Mouse (Mus musculus): ENCODE measurements around the gene Atp5b. TPM values are rescaled to one million over a fixed set of nuclear protein-coding genes. Genes with fewer than 3 reads are reported as not detected.
"Not testable (repeated sequence)": the region's sequence is repeated elsewhere in the genome, so short reads cannot be mapped to it uniquely, and the experiment has no call there.

The Atp5b gene
- polyA plus RNA-seq, 1 experiment from 2014 or later = 2,316 TPM

DNA sequence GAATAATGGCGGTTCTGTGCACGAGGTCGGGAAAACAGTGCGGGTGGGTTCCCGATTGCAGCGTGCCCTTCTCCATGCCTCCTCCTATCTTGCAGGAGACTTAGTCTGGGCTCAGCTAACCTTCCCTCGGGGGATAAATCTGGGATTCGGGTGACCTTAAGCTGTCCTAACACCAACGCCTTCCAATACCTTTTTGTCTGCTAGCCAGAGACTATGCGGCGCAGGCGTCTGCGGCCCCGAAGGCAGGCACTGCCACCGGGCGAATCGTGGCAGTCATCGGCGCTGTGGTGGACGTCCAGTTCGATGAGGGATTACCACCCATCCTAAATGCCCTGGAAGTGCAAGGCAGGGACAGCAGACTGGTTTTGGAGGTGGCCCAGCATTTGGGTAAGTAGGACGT, 615 bp downstream of the Atp5b start:
- Histone ChIP-seq H3K27ac (ENCODE audit: low read depth, low read length) (peak overlapping the region; percentile 26; the same call in 1 of the 2 replicates), H3K4me3 (ENCODE audit: low read depth, low read length) (peak overlapping the region; percentile 99), H3K36me3 (ENCODE audit: control insufficient read depth, insufficient read depth, low read length) (peaks cover 27% of the 10 kb centered on the region), H3K9me3 (ENCODE audit: control insufficient read depth, low read length) (no peaks in the 10 kb centered on the region), H3K9ac (ENCODE audit: low read length) (peak overlapping the region; percentile 97), H3K4me2 (peak overlapping the region; percentile 96), H3K27me3 (ENCODE audit: control insufficient read depth, insufficient read depth, low read length) (no peaks in the 10 kb centered on the region), H3K4me1 (ENCODE audit: control insufficient read depth, insufficient read depth, low read length) (peaks cover 12% of the 10 kb centered on the region)
- WGBS = under 1% methylated on average over 22 of the region's 22 CpGs
- peak; percentile 1; the same call in 1 of the 2 replicates for ATAC-seq (ENCODE audit: low FRiP score)
- DNase-seq (ENCODE audit: low spot score, missing footprints) = peak; percentile 89

DNA sequence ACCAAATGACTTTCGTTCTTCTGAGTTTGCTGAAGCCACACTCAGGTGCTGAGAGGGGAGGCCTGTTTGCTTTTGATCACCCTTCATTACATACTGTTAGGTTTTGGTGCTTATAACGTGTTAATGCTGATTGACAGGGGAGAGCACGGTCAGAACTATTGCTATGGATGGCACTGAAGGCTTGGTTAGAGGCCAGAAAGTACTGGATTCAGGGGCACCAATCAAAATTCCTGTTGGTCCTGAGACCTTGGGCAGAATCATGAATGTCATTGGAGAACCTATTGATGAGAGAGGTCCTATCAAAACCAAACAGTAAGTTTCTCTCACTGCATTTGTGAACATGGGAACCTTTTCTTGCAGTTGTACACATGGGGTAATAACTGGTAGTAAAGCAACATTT, 1.1 kb downstream of the Atp5b start:
- no peak overlapping the region for H3K27ac ChIP-seq (ENCODE audit: low read depth, low read length)
- no peak for ATAC-seq (ENCODE audit: low FRiP score)
- peaks cover 30% of the 10 kb centered on the region for H3K36me3 ChIP-seq (ENCODE audit: control insufficient read depth, insufficient read depth, low read length)

DNA sequence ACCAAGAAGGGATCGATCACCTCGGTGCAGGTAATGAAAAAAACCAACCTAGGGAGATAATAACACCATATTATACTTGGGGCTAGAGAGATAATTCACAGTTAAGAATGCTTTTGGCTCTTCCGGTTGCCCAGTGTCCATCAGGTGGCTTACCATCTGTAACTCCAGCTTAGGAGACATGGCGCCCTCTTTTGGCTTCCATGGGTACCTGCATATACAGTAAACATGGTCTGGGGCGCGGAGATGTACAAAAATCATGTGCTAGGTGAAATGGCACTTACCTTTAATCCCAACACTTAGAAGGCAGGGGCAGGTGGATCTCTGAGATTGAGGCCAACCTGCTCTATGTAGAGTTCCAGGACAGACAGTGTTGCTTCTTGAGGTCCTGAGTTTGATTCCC, 3.3 kb downstream of the Atp5b start:
- peaks cover 36% of the 10 kb centered on the region for H3K36me3 ChIP-seq (ENCODE audit: control insufficient read depth, insufficient read depth, low read length)
- ATAC-seq (ENCODE audit: low FRiP score) (no peak), DNase-seq (ENCODE audit: low spot score, missing footprints) (no peak)
- H3K27me3 ChIP-seq (ENCODE audit: control insufficient read depth, insufficient read depth, low read length) = no peaks in the 10 kb centered on the region
- H3K9me3 ChIP-seq (ENCODE audit: control insufficient read depth, low read length) = no peaks in the 10 kb centered on the region
- no peak overlapping the region for H3K4me3 ChIP-seq (ENCODE audit: low read depth, low read length)
- H3K9ac ChIP-seq (ENCODE audit: low read length) = no peak overlapping the region
- H3K4me2 ChIP-seq = no peak overlapping the region
- 85% methylated on average over 6 of the region's 6 CpGs for WGBS
- H3K27ac ChIP-seq (ENCODE audit: low read depth, low read length) = no peak overlapping the region
- peaks cover 17% of the 10 kb centered on the region for H3K4me1 ChIP-seq (ENCODE audit: control insufficient read depth, insufficient read depth, low read length)

More for the DNA sequence above, 1.1 kb downstream of the Atp5b start:
- Histone ChIP-seq H3K9me3 (ENCODE audit: control insufficient read depth, low read length) (no peaks in the 10 kb centered on the region), H3K9ac (ENCODE audit: low read length) (peak overlapping the region; percentile 97), H3K4me3 (ENCODE audit: low read depth, low read length) (peak overlapping the region; percentile 99), H3K4me1 (ENCODE audit: control insufficient read depth, insufficient read depth, low read length) (peaks cover 12% of the 10 kb centered on the region), H3K4me2 (peak overlapping the region; percentile 96), H3K27me3 (ENCODE audit: control insufficient read depth, insufficient read depth, low read length) (no peaks in the 10 kb centered on the region)
- WGBS = 8% methylated on average over 3 of the region's 3 CpGs
- DNase-seq (ENCODE audit: low spot score, missing footprints) = no peak

DNA sequence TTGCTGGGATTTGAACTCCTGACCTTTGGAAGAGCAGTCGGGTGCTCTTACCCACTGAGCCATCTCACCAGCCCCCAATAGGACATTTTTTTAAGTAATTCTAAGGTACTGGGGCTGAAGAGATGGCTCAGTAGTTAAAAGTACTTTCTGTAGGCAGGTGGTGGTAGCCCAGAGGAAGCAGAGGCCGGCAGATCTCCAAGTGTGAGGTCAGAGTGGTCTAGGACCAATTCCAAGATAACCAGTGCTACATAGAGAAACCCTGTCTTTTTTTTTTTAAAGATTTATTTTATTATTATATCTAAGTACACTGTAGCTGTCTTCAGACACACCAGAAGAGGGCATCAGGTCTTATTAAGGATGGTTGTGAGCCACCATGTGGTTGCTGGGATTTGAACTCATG, 4.1 kb downstream of the Atp5b start:
- not testable (repeated sequence) for DNase-seq (ENCODE audit: low spot score, missing footprints); H3K27ac ChIP-seq (ENCODE audit: low read depth, low read length); ATAC-seq (ENCODE audit: low FRiP score); H3K4me2 ChIP-seq; H3K27me3 ChIP-seq (ENCODE audit: control insufficient read depth, insufficient read depth, low read length); H3K4me3 ChIP-seq (ENCODE audit: low read depth, low read length); H3K9me3 ChIP-seq (ENCODE audit: control insufficient read depth, low read length); H3K9ac ChIP-seq (ENCODE audit: low read length)
- whole genome bisulfite sequencing = 88% methylated on average over 2 of the region's 2 CpGs
- peaks cover 22% of the 10 kb centered on the region for H3K4me1 ChIP-seq (ENCODE audit: control insufficient read depth, insufficient read depth, low read length)
- H3K36me3 ChIP-seq (ENCODE audit: control insufficient read depth, insufficient read depth, low read length) = peaks cover 36% of the 10 kb centered on the region

DNA sequence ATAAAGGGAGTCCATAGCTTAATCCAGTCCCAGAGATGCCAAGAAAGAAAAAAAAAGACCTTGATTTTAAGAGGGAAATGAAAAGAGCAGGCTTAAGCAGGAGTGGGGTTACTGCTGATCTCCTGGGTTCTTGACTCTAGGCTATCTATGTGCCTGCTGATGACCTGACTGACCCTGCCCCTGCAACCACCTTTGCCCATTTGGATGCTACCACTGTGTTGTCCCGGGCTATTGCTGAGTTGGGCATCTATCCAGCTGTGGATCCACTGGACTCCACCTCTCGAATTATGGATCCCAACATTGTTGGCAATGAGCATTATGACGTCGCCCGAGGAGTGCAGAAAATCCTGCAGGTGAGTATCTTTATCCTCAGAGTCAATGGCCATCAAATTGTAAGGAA, 5.1 kb downstream of the Atp5b start:
- no peak overlapping the region for H3K4me3 ChIP-seq (ENCODE audit: low read depth, low read length)
- peaks cover 21% of the 10 kb centered on the region for H3K4me1 ChIP-seq (ENCODE audit: control insufficient read depth, insufficient read depth, low read length)
- no peak overlapping the region for H3K4me2 ChIP-seq
- ATAC-seq (ENCODE audit: low FRiP score) (no peak), DNase-seq (ENCODE audit: low spot score, missing footprints) (no peak)
- WGBS = 97% methylated on average over 5 of the region's 5 CpGs
- no peak overlapping the region for H3K9ac ChIP-seq (ENCODE audit: low read length)
- no peaks in the 10 kb centered on the region for H3K9me3 ChIP-seq (ENCODE audit: control insufficient read depth, low read length)
- H3K36me3 ChIP-seq (ENCODE audit: control insufficient read depth, insufficient read depth, low read length) = peaks cover 36% of the 10 kb centered on the region
- no peaks in the 10 kb centered on the region for H3K27me3 ChIP-seq (ENCODE audit: control insufficient read depth, insufficient read depth, low read length)
- H3K27ac ChIP-seq (ENCODE audit: low read depth, low read length) = no peak overlapping the region

DNA sequence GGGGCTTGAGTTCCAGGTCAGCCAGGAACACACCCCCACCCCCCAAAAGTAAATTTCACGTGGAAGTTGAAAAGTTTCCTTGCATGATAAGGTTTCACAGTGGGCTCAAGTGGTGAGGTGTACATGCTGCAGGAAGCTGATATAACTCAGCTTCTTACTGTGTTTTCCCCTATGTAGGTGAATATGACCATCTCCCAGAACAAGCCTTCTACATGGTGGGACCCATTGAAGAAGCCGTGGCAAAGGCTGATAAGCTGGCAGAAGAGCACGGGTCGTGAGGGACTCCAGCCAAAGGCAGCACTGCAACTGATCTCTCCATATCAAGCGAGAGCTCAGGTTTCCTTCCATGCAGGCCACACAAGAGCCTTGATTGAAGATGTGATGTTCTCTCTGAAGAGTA, 6.8 kb downstream of the Atp5b start:
- DNase-seq (ENCODE audit: low spot score, missing footprints) (no peak), ATAC-seq (ENCODE audit: low FRiP score) (no peak)
- 82% methylated on average over 5 of the region's 5 CpGs for WGBS
- peaks cover 29% of the 10 kb centered on the region for H3K4me1 ChIP-seq (ENCODE audit: control insufficient read depth, insufficient read depth, low read length)
- H3K9ac ChIP-seq (ENCODE audit: low read length) = no peak overlapping the region
- no peak overlapping the region for H3K4me2 ChIP-seq
- no peaks in the 10 kb centered on the region for H3K9me3 ChIP-seq (ENCODE audit: control insufficient read depth, low read length)
- H3K4me3 ChIP-seq (ENCODE audit: low read depth, low read length) = no peak overlapping the region
- peaks cover 36% of the 10 kb centered on the region for H3K36me3 ChIP-seq (ENCODE audit: control insufficient read depth, insufficient read depth, low read length)
- no peaks in the 10 kb centered on the region for H3K27me3 ChIP-seq (ENCODE audit: control insufficient read depth, insufficient read depth, low read length)
- no peak overlapping the region for H3K27ac ChIP-seq (ENCODE audit: low read depth, low read length)

DNA sequence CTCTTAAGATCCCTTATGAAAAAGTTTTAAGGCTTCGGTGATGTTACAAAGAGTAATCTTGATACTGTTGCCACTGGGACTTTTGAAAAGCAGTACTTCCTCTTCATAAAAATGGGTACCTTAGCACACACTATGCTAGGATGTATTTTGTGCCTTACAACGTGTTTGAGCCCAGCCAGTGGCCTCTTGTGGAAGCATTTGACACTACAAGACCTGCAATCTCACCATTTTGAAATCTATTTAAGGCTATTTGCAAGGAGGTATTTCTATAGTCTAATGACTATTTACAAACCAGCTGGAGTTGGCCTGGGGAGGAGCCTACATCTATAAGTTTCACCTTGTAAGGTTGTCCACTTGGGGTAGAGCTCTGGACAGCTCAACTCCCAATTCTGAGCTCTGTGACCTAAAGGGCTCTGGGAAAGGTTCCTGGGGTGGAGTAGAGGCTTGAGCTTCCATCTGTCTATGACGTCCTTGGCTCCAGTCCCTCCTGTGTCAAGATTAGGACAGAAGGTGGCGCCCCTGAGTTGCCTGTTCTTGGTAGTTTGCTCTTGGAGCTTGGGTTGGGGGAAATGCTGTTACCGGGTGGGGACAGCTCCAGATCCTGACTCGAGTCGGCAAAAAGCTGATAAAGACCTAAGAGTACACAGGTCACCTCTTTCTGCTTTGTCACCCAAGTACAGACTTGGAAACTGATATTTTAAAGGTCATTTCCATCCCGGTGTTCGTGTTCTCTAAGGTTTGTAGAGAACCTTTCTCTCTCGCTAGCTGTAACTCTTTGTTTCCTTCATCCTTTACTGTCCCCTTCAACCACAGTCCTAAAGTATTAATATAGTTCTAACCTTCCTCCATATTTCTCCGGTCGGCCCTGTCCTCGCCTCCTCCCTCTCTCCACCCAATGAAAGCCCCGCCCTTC, 7.8 kb downstream of the Atp5b start:
- peaks cover 27% of the 10 kb centered on the region for H3K4me1 ChIP-seq (ENCODE audit: control insufficient read depth, insufficient read depth, low read length)
- no peaks in the 10 kb centered on the region for H3K9me3 ChIP-seq (ENCODE audit: control insufficient read depth, low read length)

DNA sequence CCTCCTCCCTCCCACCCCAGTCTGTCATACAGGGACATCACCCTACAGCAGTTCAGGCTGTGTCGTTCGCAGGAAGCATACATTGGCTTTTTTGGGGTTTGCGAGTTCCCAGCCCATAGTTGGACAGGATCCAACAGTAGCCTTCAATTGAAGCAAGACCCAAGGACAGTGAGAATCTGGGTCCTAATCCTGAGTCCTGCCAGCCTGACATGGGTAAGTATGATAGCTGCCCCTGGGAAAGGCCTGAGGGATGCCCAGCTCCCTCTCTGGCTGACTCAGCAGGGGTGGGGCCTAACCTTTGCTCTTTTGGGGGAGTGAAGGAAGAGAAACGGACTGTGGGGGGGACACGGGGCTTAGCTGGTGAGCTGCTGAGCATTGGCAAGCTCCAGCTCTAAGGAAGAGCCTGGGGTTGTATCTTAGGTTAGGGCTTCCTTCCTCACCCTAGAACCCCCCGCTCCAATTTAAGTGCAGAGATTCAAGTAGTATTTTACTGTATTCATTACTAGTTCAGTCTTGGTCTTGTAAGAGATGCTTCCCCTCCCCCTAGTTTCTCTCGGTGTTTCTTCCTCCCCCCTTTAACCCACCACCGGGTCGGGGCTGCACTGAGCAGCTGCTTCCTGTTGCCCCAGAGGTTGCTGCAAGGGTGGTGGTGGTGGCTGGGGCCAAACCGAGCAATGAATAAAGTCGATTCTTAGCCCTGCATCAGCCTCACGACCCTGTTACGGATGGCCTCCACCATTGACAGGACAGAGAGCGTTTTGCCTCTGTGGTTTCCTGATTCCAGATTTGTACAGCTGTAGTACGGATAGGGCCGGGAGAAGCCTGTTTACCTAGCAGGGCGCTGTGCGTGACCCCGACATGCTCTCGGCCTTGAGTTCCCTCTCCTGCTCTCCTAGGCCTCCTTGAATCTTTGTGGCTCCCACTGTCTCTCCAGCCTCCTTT, 8.8 kb downstream of the Atp5b start, which contains the start of gene Baz2a:
Gene Baz2a (plus strand): TSS at position 14 of the 942 bp plus-strand sequence.
- peaks cover 27% of the 10 kb centered on the region for H3K4me1 ChIP-seq (ENCODE audit: control insufficient read depth, insufficient read depth, low read length)
- ATAC-seq (ENCODE audit: low FRiP score) (peak; percentile 23), DNase-seq (ENCODE audit: low spot score, missing footprints) (peak; percentile 91)
- H3K27ac ChIP-seq (ENCODE audit: low read depth, low read length) = peak within 1 kb of the TSS; percentile 86
- peak within 1 kb of the TSS; percentile 81 for H3K4me3 ChIP-seq (ENCODE audit: low read depth, low read length)
- peak within 1 kb of the TSS; percentile 85 for H3K4me2 ChIP-seq
- 2% methylated on average over 20 of the region's 20 CpGs for WGBS
- peaks cover 22% of the 10 kb centered on the region for H3K36me3 ChIP-seq (ENCODE audit: control insufficient read depth, insufficient read depth, low read length)
- no peaks in the 10 kb centered on the region for H3K27me3 ChIP-seq (ENCODE audit: control insufficient read depth, insufficient read depth, low read length)
- peak within 1 kb of the TSS; percentile 85 for H3K9ac ChIP-seq (ENCODE audit: low read length)
- no peaks in the 10 kb centered on the region for H3K9me3 ChIP-seq (ENCODE audit: control insufficient read depth, low read length)

More for the DNA sequence above, 7.8 kb downstream of the Atp5b start:
- H3K36me3 ChIP-seq (ENCODE audit: control insufficient read depth, insufficient read depth, low read length) = peaks cover 27% of the 10 kb centered on the region
- 10% methylated on average over 14 of the region's 14 CpGs for WGBS
- DNase-seq (ENCODE audit: low spot score, missing footprints) (peak; percentile 99), ATAC-seq (ENCODE audit: low FRiP score) (peak; percentile 38)
- no peak overlapping the region for H3K9ac ChIP-seq (ENCODE audit: low read length)
- peak overlapping the region; percentile 85 for H3K4me2 ChIP-seq
- peak overlapping the region; percentile 81 for H3K4me3 ChIP-seq (ENCODE audit: low read depth, low read length)
- H3K27ac ChIP-seq (ENCODE audit: low read depth, low read length) = no peak overlapping the region
- H3K27me3 ChIP-seq (ENCODE audit: control insufficient read depth, insufficient read depth, low read length) = no peaks in the 10 kb centered on the region
